Mouse (Mus musculus) stomach, postnatal 0 days (tissue): Measurements from ENCODE around the gene Gm28051.

ENCODE experiments used
- CTCF ChIP-seq: IDR thresholded peaks from 2 replicates; pipeline ENCODE4 v1.5.1; 2016; ENCODE audit warnings: antibody characterized with exemption, low read depth, mild to moderate bottlenecking, moderate library complexity
- EP300 ChIP-seq: optimal IDR thresholded peaks from 2 replicates; pipeline ENCODE3; 2016; ENCODE audit warnings: antibody characterized with exemption

DNA sequence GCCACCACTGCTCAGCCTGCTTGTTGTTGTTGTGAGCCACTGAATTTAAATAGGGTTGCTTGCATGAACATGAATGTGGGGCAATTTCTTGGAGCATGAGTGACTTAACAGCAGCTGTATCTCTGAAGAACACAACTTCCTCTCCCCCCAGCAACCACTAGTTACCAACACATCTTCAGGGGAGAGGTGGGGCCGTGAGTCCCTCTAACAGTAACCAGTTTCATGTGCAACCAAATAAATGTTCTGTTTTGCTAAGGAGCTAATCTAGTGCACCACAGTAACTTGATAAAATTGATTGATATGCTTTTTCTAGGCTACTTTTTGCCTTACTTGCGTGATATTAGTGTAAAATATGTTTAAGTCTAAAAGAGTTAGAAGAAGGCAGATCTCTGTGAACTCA, 42.0 kb upstream of the Gm28051 start:
- no peak for TF ChIP-seq EP300
- no peak for TF ChIP-seq CTCF
